Mouse (Mus musculus) embryonic facial prominence, embryonic 12.5 days (tissue): ENCODE data around the gene Calm2. TPM values are rescaled to one million over a fixed set of nuclear protein-coding genes. Genes with fewer than 3 reads are reported as not detected.
A peak's percentile ranks its signal among the peaks of the same experiment; 100 is the strongest.

Experiments
- ATAC-seq: fragments of 200-750 bp; cut with Nextera tagmentation; 2 replicates; pipeline ENCODE4 v1.8.0; 2017; ENCODE audit not compliant: insufficient number of reproducible peaks, insufficient read depth, low FRiP score, low TSS enrichment
- H3K27ac ChIP-seq: fragments of 300-500 bp; sonication (generic); 2 replicates; pipeline ENCODE4 v1.5.1; 2016; ENCODE audit warnings: mild to moderate bottlenecking
- H3K27me3 ChIP-seq: fragments of 300-500 bp; sonication (generic); 2 replicates; pipeline ENCODE4 v1.6.1; 2016; ENCODE audit warnings: mild to moderate bottlenecking, moderate library complexity
- H3K36me3 ChIP-seq: fragments of 300-500 bp; sonication (generic); 2 replicates; pipeline ENCODE4 v1.6.1; 2016; ENCODE audit warnings: mild to moderate bottlenecking
- H3K4me1 ChIP-seq: fragments of 300-500 bp; sonication (generic); 2 replicates; pipeline ENCODE4 v1.6.1; 2016
- H3K4me2 ChIP-seq: fragments of 300-500 bp; sonication (generic); replicated peaks from 2 replicates; pipeline ENCODE4 v1.6.1; 2016; ENCODE audit warnings: mild to moderate bottlenecking, moderate library complexity
- H3K4me3 ChIP-seq: fragments of 300-500 bp; sonication (generic); 2 replicates; pipeline ENCODE4 v1.5.1; 2016; ENCODE audit warnings: mild to moderate bottlenecking
- H3K9ac ChIP-seq: fragments of 300-500 bp; sonication (generic); 2 replicates; pipeline ENCODE4 v1.6.1; 2016; ENCODE audit warnings: mild to moderate bottlenecking, moderate library complexity
- H3K9me3 ChIP-seq: fragments of 300-500 bp; sonication (generic); 2 replicates; pipeline ENCODE4 v1.6.1; 2016; ENCODE audit warnings: mild to moderate bottlenecking, moderate library complexity
- WGBS: fragments of 180-500 bp; shearing (Covaris S2); methylation state at CpG from one replicate; pipeline ENCODE4 v1.1.7; 2016; 5-methylcytosine and 5-hydroxymethylcytosine counted together
- polyA plus RNA-seq: library from polyadenylated mRNA; unstranded; fragments of >200 nt; fragmentation: Nextera tagmentation; extraction: Ambion mirVana; gene quantifications from 2 replicates; pipeline ENCODE4 v1.2.1, GENCODE M21; 2016

The Calm2 gene
- polyA plus RNA-seq, 1 experiment from 2014 or later = 840 TPM

DNA sequence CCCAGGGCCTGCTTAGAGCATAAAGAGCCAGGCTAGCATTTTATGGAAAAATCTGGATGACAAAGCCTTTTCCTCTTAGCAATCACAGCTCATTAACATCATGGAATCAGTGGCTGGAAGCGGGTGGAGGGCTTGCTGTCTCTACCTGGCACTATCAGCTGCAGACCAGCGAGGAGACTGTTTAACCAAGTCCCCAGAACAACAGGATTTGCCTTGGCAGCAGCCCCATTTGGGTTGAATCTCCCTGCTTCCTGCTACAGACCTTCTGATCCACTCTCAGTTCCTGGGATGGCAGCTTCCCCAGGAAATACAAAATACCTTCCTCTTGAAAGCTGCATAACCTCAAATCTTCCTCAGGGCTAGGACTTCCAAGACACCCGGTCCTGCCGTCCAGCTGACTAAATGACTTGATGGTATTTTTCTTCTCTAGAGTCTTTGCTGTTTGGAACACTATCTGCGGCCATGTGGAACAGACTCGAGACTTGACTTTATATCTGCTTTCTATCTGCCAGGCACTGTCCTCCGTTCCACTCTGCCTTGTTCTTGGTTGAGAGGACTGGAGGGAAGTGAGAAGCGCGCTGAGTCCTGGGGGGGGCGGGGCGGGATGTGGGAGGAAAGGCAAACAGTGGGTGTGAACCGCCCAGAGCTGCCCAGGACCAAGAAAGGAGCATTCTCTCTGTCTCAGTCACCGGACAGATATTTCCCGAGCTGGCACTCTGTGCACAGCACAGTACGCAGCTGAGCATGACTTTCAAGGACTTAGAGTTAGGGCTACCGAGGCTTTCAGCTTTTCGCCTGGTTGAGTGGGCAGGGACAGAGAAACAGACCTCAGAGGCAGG is 12.4 kb upstream of the Calm2 start:
- 11% methylated on average over 15 of the region's 17 CpGs for WGBS
- no peak overlapping the region for H3K27ac ChIP-seq
- no peaks in the 10 kb centered on the region for H3K9me3 ChIP-seq

DNA sequence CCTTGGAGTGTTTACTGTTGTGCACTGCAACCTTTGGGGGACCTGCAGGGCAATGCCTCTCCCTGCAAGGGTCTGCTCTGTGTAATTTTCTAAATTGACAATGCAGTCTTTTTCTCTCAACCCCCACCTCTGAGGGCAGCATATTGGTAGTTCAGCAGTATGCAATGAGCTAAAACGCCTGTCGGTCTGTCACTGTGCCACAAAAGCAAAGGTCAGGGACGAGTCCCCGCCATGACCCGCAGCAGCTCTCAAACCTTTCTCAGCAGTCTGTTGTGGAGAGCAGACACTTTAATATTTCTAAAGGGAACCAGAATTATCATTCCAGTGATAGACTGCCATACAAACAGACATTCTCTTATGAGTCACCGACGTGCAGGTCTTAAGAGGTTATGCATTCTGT is 11.2 kb upstream of the Calm2 start:
- Histone ChIP-seq H3K9me3 (no peaks in the 10 kb centered on the region), H3K27me3 (no peaks in the 10 kb centered on the region), H3K4me1 (peaks cover 34% of the 10 kb centered on the region), H3K36me3 (no peaks in the 10 kb centered on the region), H3K4me2 (no peak overlapping the region), H3K4me3 (no peak overlapping the region), H3K9ac (no peak overlapping the region), H3K27ac (no peak overlapping the region)
- no peak for ATAC-seq
- 54% methylated on average over 7 of the region's 7 CpGs for WGBS

More for the DNA sequence above, 12.4 kb upstream of the Calm2 start:
- H3K4me1 ChIP-seq = peaks cover 34% of the 10 kb centered on the region
- no peaks in the 10 kb centered on the region for H3K27me3 ChIP-seq
- H3K4me2 ChIP-seq = peak overlapping the region; percentile 40
- no peaks in the 10 kb centered on the region for H3K36me3 ChIP-seq
- ATAC-seq = peak; percentile 31; the same call in 1 of the 2 replicates
- H3K9ac ChIP-seq = peak overlapping the region; percentile 36; the same call in 1 of the 2 replicates
- H3K4me3 ChIP-seq = no peak overlapping the region

DNA sequence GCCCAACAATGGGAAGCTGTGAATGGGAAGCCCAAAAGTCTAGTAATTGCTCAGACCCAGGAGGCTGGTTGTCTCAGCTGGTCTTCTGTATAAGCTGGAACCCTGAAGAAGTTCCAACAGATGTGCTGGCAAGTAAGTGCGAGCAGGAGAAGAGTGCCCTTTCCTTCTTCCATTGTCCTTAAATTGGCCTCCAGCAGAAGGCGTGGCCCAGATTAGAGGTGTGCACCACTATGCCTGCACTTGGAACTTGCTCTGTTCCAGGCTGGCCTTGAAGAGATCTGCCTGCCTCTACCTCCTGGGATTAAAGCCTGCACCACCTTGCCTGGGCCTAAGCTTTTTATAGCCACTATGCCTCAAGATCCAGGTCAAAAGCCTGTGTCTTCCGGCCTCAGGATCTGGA is 7.4 kb upstream of the Calm2 start:
- Histone ChIP-seq H3K4me1 (peaks cover 12% of the 10 kb centered on the region), H3K27ac (no peak overlapping the region), H3K36me3 (no peaks in the 10 kb centered on the region), H3K4me2 (no peak overlapping the region), H3K4me3 (no peak overlapping the region), H3K9ac (no peak overlapping the region), H3K27me3 (no peaks in the 10 kb centered on the region), H3K9me3 (no peaks in the 10 kb centered on the region)
- 84% methylated on average over 3 of the region's 3 CpGs for WGBS
- no peak for ATAC-seq

- Histone ChIP-seq H3K9ac (no peak overlapping the region), H3K9me3 (no peaks in the 10 kb centered on the region), H3K4me3 (no peak overlapping the region), H3K27me3 (no peaks in the 10 kb centered on the region), H3K27ac (no peak overlapping the region), H3K4me2 (no peak overlapping the region), H3K4me1 (peaks cover 7% of the 10 kb centered on the region), H3K36me3 (no peaks in the 10 kb centered on the region)
- WGBS = 84% methylated on average over 7 of the region's 7 CpGs
- ATAC-seq = no peak
Measured at GRCm38 (mm10) chr17:87453336-87453735, 6.6 kb upstream of the Calm2 start.

GRCm38 (mm10) chr17:87448881-87449280 is 2.1 kb upstream of the Calm2 start:
- Histone ChIP-seq H3K27ac (no peak overlapping the region), H3K4me1 (peaks cover 15% of the 10 kb centered on the region), H3K36me3 (no peaks in the 10 kb centered on the region), H3K9ac (no peak overlapping the region), H3K4me2 (no peak overlapping the region), H3K9me3 (no peaks in the 10 kb centered on the region), H3K4me3 (no peak overlapping the region), H3K27me3 (no peaks in the 10 kb centered on the region)
- no peak for ATAC-seq
- WGBS = 86% methylated on average over 8 of the region's 8 CpGs

GRCm38 (mm10) chr17:87448339-87448738 is 1.6 kb upstream of the Calm2 start:
- H3K27ac ChIP-seq = no peak overlapping the region
- no peaks in the 10 kb centered on the region for H3K36me3 ChIP-seq
- H3K27me3 ChIP-seq = no peaks in the 10 kb centered on the region
- H3K9ac ChIP-seq = no peak overlapping the region
- no peak overlapping the region for H3K4me3 ChIP-seq
- 92% methylated on average over 9 of the region's 9 CpGs for WGBS
- no peaks in the 10 kb centered on the region for H3K9me3 ChIP-seq
- ATAC-seq = no peak
- H3K4me1 ChIP-seq = peaks cover 21% of the 10 kb centered on the region
- no peak overlapping the region for H3K4me2 ChIP-seq

DNA sequence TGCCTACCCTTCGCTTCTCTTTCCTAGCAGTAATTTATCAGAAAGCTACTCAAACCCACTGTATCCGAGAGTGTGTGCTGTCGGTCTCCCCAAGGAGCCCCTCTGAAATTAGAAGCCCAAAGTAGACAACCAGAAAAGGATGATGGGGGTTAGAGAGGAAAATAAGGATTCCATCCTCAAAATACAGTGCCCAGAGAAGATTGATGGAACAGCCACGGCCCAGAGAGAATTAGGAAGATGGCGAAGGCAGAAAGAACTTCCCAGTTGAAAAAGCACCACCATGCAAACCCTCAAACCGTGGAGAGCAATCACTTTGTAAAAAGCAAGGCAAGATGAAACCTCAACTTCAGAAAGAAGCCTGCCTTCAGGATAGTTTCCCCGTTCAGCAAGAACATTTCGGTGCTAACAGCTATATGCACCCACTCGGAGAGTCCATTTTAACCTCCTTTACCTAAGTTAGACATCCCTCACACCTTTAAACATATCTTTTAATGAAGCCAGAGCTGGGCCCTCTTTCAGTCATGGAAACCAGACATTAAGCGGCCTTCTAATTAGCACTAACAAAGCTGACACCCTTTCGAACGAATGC is 971 bp upstream of the Calm2 start:
- WGBS = 40% methylated on average over 12 of the region's 12 CpGs
- Histone ChIP-seq H3K4me2 (peak overlapping the region; percentile 61), H3K9ac (peak overlapping the region; percentile 95), H3K4me3 (peak overlapping the region; percentile 89), H3K4me1 (peaks cover 23% of the 10 kb centered on the region), H3K36me3 (no peaks in the 10 kb centered on the region), H3K27ac (peak overlapping the region; percentile 97), H3K27me3 (no peaks in the 10 kb centered on the region), H3K9me3 (no peaks in the 10 kb centered on the region)
- no peak for ATAC-seq

- peak; percentile 66 for ATAC-seq
- Histone ChIP-seq H3K27me3 (no peaks in the 10 kb centered on the region), H3K9ac (peak overlapping the region; percentile 95), H3K27ac (peak overlapping the region; percentile 97), H3K36me3 (peaks cover 8% of the 10 kb centered on the region; the same call in 1 of the 2 replicates), H3K4me1 (peaks cover 29% of the 10 kb centered on the region), H3K4me2 (peak overlapping the region; percentile 81), H3K4me3 (peak overlapping the region; percentile 89), H3K9me3 (no peaks in the 10 kb centered on the region)
- WGBS = under 1% methylated on average over 53 of the region's 86 CpGs
Measured at GRCm38 (mm10) chr17:87445917-87446766, 593 bp downstream of the Calm2 start.

DNA sequence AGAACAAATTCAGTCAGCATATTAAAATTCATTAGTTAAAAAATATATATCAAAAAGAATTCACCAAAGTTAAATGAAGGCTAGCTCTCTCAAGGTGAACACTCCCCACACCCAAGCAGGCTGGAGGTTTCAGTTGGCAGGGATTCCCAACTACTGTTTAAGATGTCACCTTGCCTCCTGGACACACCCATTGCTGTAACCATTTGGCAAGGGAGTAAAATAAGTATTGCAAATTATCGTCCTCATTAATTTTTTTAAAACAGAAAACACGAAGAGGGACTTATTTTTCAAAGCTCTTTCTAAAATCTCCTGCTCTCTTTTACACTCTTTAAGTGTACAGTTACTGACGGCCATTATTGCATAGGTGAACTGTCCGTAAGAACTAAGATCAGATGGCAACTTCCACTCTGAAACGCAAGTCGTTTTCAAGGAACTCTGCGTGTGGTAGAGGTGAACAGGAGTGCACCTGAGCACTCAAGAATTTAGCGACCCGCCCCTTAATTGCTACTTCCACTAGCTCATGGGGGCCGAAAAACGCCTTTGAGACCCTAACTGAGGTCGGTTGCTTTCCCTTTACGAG is 1.3 kb downstream of the Calm2 start:
- H3K27me3 ChIP-seq = no peaks in the 10 kb centered on the region
- peak overlapping the region; percentile 81 for H3K4me2 ChIP-seq
- peak overlapping the region; percentile 97; the same call in 1 of the 2 replicates for H3K27ac ChIP-seq
- H3K9ac ChIP-seq = peak overlapping the region; percentile 95
- H3K4me3 ChIP-seq = peak overlapping the region; percentile 89
- H3K36me3 ChIP-seq = peaks cover 8% of the 10 kb centered on the region; the same call in 1 of the 2 replicates
- no peak for ATAC-seq
- no peaks in the 10 kb centered on the region for H3K9me3 ChIP-seq
- 1% methylated on average over 13 of the region's 13 CpGs for WGBS
- peaks cover 29% of the 10 kb centered on the region for H3K4me1 ChIP-seq

DNA sequence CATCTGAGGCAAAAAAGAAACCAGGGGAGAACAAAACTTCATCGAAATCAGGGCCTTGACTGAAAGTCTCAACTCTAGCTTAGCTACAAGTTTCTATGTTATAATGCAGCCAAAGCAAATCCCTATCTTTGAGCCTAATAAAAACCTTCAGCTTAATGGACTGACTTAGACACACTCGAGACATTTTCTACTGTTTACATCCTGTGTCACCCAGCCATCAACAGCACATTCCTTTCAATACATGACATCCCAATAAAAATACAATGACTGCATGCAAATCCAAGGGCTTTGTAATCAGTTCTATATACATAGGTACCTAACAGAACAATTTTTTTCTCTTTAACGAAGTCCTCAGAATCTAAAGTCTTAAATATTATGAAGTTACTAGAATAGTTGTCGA is 2.0 kb downstream of the Calm2 start:
- H3K36me3 ChIP-seq = peaks cover 8% of the 10 kb centered on the region; the same call in 1 of the 2 replicates
- WGBS = 54% methylated on average over 4 of the region's 4 CpGs
- H3K27ac ChIP-seq = no peak overlapping the region
- H3K4me3 ChIP-seq = peak overlapping the region; percentile 28
- H3K4me2 ChIP-seq = peak overlapping the region; percentile 52
- H3K9ac ChIP-seq = no peak overlapping the region
- H3K9me3 ChIP-seq = no peaks in the 10 kb centered on the region
- ATAC-seq = no peak
- H3K27me3 ChIP-seq = no peaks in the 10 kb centered on the region
- peaks cover 29% of the 10 kb centered on the region for H3K4me1 ChIP-seq

GRCm38 (mm10) chr17:87441537-87441936 is 5.2 kb downstream of the Calm2 start:
- WGBS = 83% methylated on average over 2 of the region's 2 CpGs
- Histone ChIP-seq H3K4me1 (peaks cover 24% of the 10 kb centered on the region), H3K9me3 (no peaks in the 10 kb centered on the region), H3K9ac (no peak overlapping the region), H3K36me3 (peaks cover 8% of the 10 kb centered on the region; the same call in 1 of the 2 replicates), H3K27me3 (no peaks in the 10 kb centered on the region), H3K4me2 (no peak overlapping the region), H3K4me3 (no peak overlapping the region), H3K27ac (no peak overlapping the region)
- ATAC-seq = no peak
